Mouse (Mus musculus) MEL (cell line): ENCODE data around the gene Tln2. TPM values are rescaled to one million over a fixed set of nuclear protein-coding genes. Genes with fewer than 3 reads are reported as not detected.

Source experiments
- DNase-seq: peaks from one replicate; pipeline ENCODE4 v3.0.0; 2011; ENCODE audit warnings: low read depth, low spot score
- H3K27ac ChIP-seq: 2 replicates; pipeline ENCODE4 v1.5.1; 2012; ENCODE audit warnings: low read depth, mild to moderate bottlenecking, control low read depth, low read length, moderate library complexity; ENCODE audit not compliant: control insufficient read depth
- H3K27me3 ChIP-seq, 2 experiments: fragments of 150-350 bp in 1 of 2; sonication (generic) in 1 of 2; 2 replicates each; pipeline ENCODE4 v1.6.1; 2012; ENCODE audit warnings: low read length in 2 of 2, mild to moderate bottlenecking in 2 of 2, improper control_type of control experiment in 1 of 2, moderate library complexity in 1 of 2; ENCODE audit not compliant: insufficient read depth in 2 of 2, control insufficient read depth in 1 of 2
- H3K36me3 ChIP-seq, 2 experiments: 2 replicates each; pipeline ENCODE4 v1.6.1; 2012 to 2014; ENCODE audit warnings: low read length in 2 of 2, improper control_type of control experiment in 1 of 2, inconsistent platforms in 1 of 2, mild to moderate bottlenecking in 1 of 2; ENCODE audit not compliant: insufficient read depth in 2 of 2, control insufficient read depth in 1 of 2
- H3K4me1 ChIP-seq, 2 experiments: fragments of 150-350 bp in 1 of 2; sonication (generic) in 1 of 2; 2 replicates each; pipeline ENCODE4 v1.6.1; 2012; ENCODE audit warnings: low read length in 2 of 2, improper control_type of control experiment in 1 of 2, mild to moderate bottlenecking in 1 of 2; ENCODE audit not compliant: insufficient read depth in 2 of 2, control insufficient read depth in 1 of 2
- H3K4me3 ChIP-seq, 2 experiments: fragments of 150-350 bp in 1 of 2; sonication (generic) in 1 of 2; 2 replicates each; pipeline ENCODE4 v1.5.1; 2012; ENCODE audit warnings: low read depth in 2 of 2, low read length in 2 of 2, mild to moderate bottlenecking in 2 of 2, moderate library complexity in 2 of 2, control low read depth in 1 of 2, improper control_type of control experiment in 1 of 2; ENCODE audit not compliant: control insufficient read depth in 1 of 2, insufficient read depth in 1 of 2
- H3K79me2 ChIP-seq: 2 replicates; pipeline ENCODE4 v1.6.1; 2012; ENCODE audit warnings: mild to moderate bottlenecking, low read length, moderate library complexity; ENCODE audit not compliant: control insufficient read depth, poor library complexity, insufficient read depth
- H3K9ac ChIP-seq: 2 replicates; pipeline ENCODE4 v1.6.1; 2012; ENCODE audit warnings: low read depth, mild to moderate bottlenecking, control low read depth, low read length, moderate library complexity; ENCODE audit not compliant: control insufficient read depth, poor library complexity, severe bottlenecking
- H3K9me3 ChIP-seq: fragments of 150-350 bp; sonication (generic); replicated peaks from 2 replicates; pipeline ENCODE4 v1.6.1; 2012; ENCODE audit warnings: mild to moderate bottlenecking, low read length, improper control_type of control experiment, moderate library complexity; ENCODE audit not compliant: insufficient read depth
- BHLHE40 ChIP-seq: IDR thresholded peaks from 2 replicates; pipeline ENCODE4 v1.6.1; 2012; ENCODE audit warnings: low read depth, mild to moderate bottlenecking, inconsistent platforms, low read length, improper control_type of control experiment, borderline replicate concordance
- CHD1 ChIP-seq: IDR thresholded peaks from 2 replicates; pipeline ENCODE4 v1.6.1; 2012; ENCODE audit warnings: low read depth, mild to moderate bottlenecking, inconsistent platforms, low read length, improper control_type of control experiment
- CHD2 ChIP-seq: IDR thresholded peaks from 2 replicates; pipeline ENCODE4 v1.6.1; 2011; ENCODE audit warnings: low read length, improper control_type of control experiment
- CTCF ChIP-seq, 3 experiments: IDR thresholded peaks in 2 of 3; conservative IDR thresholded peaks in 1 of 3; 2 replicates each; pipeline ENCODE4 v1.5.1; 2011 to 2012; ENCODE audit warnings: low read length in 3 of 3, low read depth in 2 of 3, mild to moderate bottlenecking in 2 of 3, improper control_type of control experiment in 1 of 3, inconsistent platforms in 1 of 3, mixed read lengths in 1 of 3, moderate library complexity in 1 of 3; ENCODE audit not compliant: control insufficient read depth in 1 of 3, insufficient read depth in 1 of 3, poor library complexity in 1 of 3, severe bottlenecking in 1 of 3
- E2F4 ChIP-seq: IDR thresholded peaks from 2 replicates; pipeline ENCODE4 v1.6.1; 2011; ENCODE audit warnings: low read depth, low read length, improper control_type of control experiment, borderline replicate concordance
- ELF1 ChIP-seq: IDR thresholded peaks from 2 replicates; pipeline ENCODE4 v1.6.1; 2014; ENCODE audit warnings: low read depth, mild to moderate bottlenecking, inconsistent platforms, low read length, improper control_type of control experiment, moderate library complexity
- ETS1 ChIP-seq: IDR thresholded peaks from 2 replicates; pipeline ENCODE4 v1.6.1; 2012; ENCODE audit warnings: low read depth, mild to moderate bottlenecking, inconsistent platforms, low read length, improper control_type of control experiment, moderate library complexity
- HCFC1 ChIP-seq: IDR thresholded peaks from 2 replicates; pipeline ENCODE4 v1.6.1; 2012; ENCODE audit warnings: low read depth, mild to moderate bottlenecking, inconsistent platforms, low read length, improper control_type of control experiment, moderate library complexity
- KAT2A ChIP-seq: conservative IDR thresholded peaks from 2 replicates; pipeline ENCODE4 v1.6.1; 2012; ENCODE audit warnings: low read depth, low read length, improper control_type of control experiment, inconsistent platforms
- MAZ ChIP-seq: IDR thresholded peaks from 2 replicates; pipeline ENCODE4 v1.6.1; 2012; ENCODE audit warnings: low read depth, mild to moderate bottlenecking, inconsistent platforms, low read length, improper control_type of control experiment
- MEF2A ChIP-seq: IDR thresholded peaks from 2 replicates; pipeline ENCODE4 v1.6.1; 2014; ENCODE audit warnings: low read depth, mild to moderate bottlenecking, inconsistent platforms, low read length, improper control_type of control experiment; ENCODE audit not compliant: poor library complexity, insufficient replicate concordance, severe bottlenecking; ENCODE audit errors: extremely low read depth
- MXI1 ChIP-seq: IDR thresholded peaks from 2 replicates; pipeline ENCODE4 v1.6.1; 2011; ENCODE audit warnings: mild to moderate bottlenecking, low read depth, low read length, improper control_type of control experiment
- MYC ChIP-seq: IDR thresholded peaks from 2 replicates; pipeline ENCODE4 v1.6.1; 2011; ENCODE audit warnings: low read depth, mild to moderate bottlenecking, low read length, improper control_type of control experiment, moderate library complexity
- POLR2A ChIP-seq, 2 experiments: IDR thresholded peaks; 2 replicates each; pipeline ENCODE4 v1.6.1; 2011 to 2012; ENCODE audit warnings: low read length in 2 of 2, mild to moderate bottlenecking in 2 of 2, control low read depth in 1 of 2, improper control_type of control experiment in 1 of 2, low read depth in 1 of 2, moderate library complexity in 1 of 2; ENCODE audit not compliant: control insufficient read depth in 1 of 2, insufficient read depth in 1 of 2, poor library complexity in 1 of 2
- POLR2AphosphoS2 ChIP-seq: IDR thresholded peaks from 2 replicates; pipeline ENCODE4 v1.6.1; 2011; ENCODE audit warnings: low read length, improper control_type of control experiment
- SMC3 ChIP-seq: IDR thresholded peaks from 2 replicates; pipeline ENCODE4 v1.6.1; 2011; ENCODE audit warnings: low read depth, low read length, improper control_type of control experiment
- TBP ChIP-seq: IDR thresholded peaks from 2 replicates; pipeline ENCODE4 v1.8.0; 2011; ENCODE audit warnings: low read depth, low read length, improper control_type of control experiment
- UBTF ChIP-seq: IDR thresholded peaks from 2 replicates; pipeline ENCODE4 v1.6.1; 2012; ENCODE audit warnings: low read depth, mild to moderate bottlenecking, inconsistent platforms, low read length, improper control_type of control experiment, moderate library complexity, borderline replicate concordance; ENCODE audit not compliant: insufficient read depth
- USF1 ChIP-seq: IDR thresholded peaks from 2 replicates; pipeline ENCODE4 v1.6.1; 2014; ENCODE audit warnings: low read depth, mild to moderate bottlenecking, inconsistent platforms, low read length, improper control_type of control experiment, moderate library complexity
- ZC3H11A ChIP-seq: IDR thresholded peaks from 2 replicates; pipeline ENCODE4 v1.6.1; 2012; ENCODE audit warnings: low read depth, mild to moderate bottlenecking, inconsistent platforms, low read length, improper control_type of control experiment
- ZMIZ1 ChIP-seq: IDR thresholded peaks from 2 replicates; pipeline ENCODE4 v1.6.1; 2012; ENCODE audit warnings: low read depth, mild to moderate bottlenecking, inconsistent platforms, low read length, improper control_type of control experiment, moderate library complexity
- polyA plus RNA-seq, 2 experiments: library from polyadenylated mRNA; stranded (reverse) in 1 of 2; unstranded in 1 of 2; fragments of >175 nt in 1 of 2; fragments of >200 nt in 1 of 2; gene quantifications; 2 replicates each; pipeline versions ENCODE4 v1.2.1 to v1.2.4; 2012; ENCODE audit warnings: low replicate concordance in 2 of 2, low read depth in 1 of 2; ENCODE audit not compliant: insufficient read length in 2 of 2, insufficient read depth in 1 of 2, missing spikeins in 1 of 2
- total RNA-seq: library from RNA; depleted of rRNA; stranded (reverse); fragments of 300-350 nt; gene quantifications from 2 replicates; pipeline ENCODE4 v1.2.3, GENCODE M21; 2012

Tln2 gene
- total and polyA plus RNA-seq, 3 experiments: not detected

GRCm38 (mm10) chr9:67424110-67424509, 135.4 kb downstream of the Tln2 start (continued):
- TF ChIP-seq ETS1 (no peak), SMC3 (no peak)

- Histone ChIP-seq H3K27me3 (no peaks in the 10 kb centered on the region), H3K9ac (no peak overlapping the region), H3K79me2 (no peaks in the 10 kb centered on the region), H3K36me3 (no peaks in the 10 kb centered on the region), H3K9me3 (no peaks in the 10 kb centered on the region)
- TF ChIP-seq POLR2A (IDR thresholded peaks at IDR 0.05; ENCODE audit: control insufficient read depth in 1 of 2, insufficient read depth in 1 of 2, low read depth in 1 of 2, low read length in 2 of 2, poor library complexity in 1 of 2) (no peak), BHLHE40 (no peak), MYC (no peak), KAT2A (no peak), MEF2A (no peak), ZMIZ1 (no peak), SMC3 (no peak), CHD1 (no peak), ZC3H11A (no peak), MAZ (no peak), CHD2 (no peak), MXI1 (no peak), UBTF (no peak), CTCF (IDR thresholded peaks at IDR 0.05 in 2 of 3, conservative IDR thresholded peaks at IDR 0.05 in 1 of 3; ENCODE audit: control insufficient read depth in 1 of 3, insufficient read depth in 1 of 3, low read depth in 2 of 3, low read length in 3 of 3, poor library complexity in 1 of 3, severe bottlenecking in 1 of 3) (no peak), USF1 (no peak), E2F4 (no peak), HCFC1 (no peak), ELF1 (no peak), TBP (no peak), POLR2AphosphoS2 (no peak)
- TF ChIP-seq, all 39 proteins: peak for 0
- Histone ChIP-seq H3K27ac (no peak overlapping the region), H3K4me3 (no peak overlapping the region), H3K4me1 (no peaks in the 10 kb centered on the region)
- DNase-seq: no peak
Measured at GRCm38 (mm10) chr9:67418092-67418491, 141.4 kb downstream of the Tln2 start.
